In the genomic region with DNA sequence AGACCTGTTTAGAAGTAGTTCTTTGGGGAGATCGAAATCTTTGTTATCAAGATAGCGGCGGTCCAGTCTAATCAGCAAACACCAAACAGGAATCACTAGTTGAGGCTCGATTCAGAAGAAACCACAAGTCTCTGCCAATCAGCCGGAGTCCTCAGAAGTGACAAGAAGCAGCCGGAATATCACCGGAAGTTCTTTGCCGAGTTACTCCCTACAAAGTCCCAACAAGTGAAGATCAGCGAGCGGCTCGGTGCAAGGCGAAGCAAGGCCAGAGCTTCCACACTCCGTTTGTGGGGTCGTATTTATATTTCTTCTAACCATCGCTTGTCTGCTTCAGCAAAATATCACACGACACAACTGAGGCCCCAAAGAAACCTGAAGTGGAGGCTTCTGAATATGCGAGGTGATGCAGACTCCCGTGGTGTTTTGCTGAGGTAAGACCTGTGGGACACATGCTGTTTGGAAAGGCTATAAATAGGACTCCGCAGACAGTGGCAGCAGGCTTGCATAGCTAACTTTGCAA, we compare ENCODE assay signal across 17 mouse cellular contexts. TPM values are rescaled to one million over a fixed set of nuclear protein-coding genes. Genes with fewer than 3 reads are reported as not detected.
DNase-seq lines count a peak whose midpoint lies in the region; ATAC-seq and TF ChIP-seq lines count a peak whose summit lies in the region.
"Had no signal": no experiment of that assay in that cellular context is flagged by ENCODE, and none has a peak within 500 bp of the region (broad histone marks: within the 10 kb centered on the region; RNA-seq: fewer than 3 reads in every experiment).

No protein-coding gene starts in this region.

- DNase-seq in gastrocnemius, adult 2 months = no peak
- DNase-seq in gastrocnemius, adult 8-10 months (ENCODE audit: low spot score in 2 of 2) = no peak
- no peak for DNase-seq in G1E (ENCODE audit: low spot score)
- DNase-seq in testis, postnatal 14 days (ENCODE audit: low spot score) = no peak
- DNase-seq in urinary bladder, postnatal 14 days (ENCODE audit: low spot score) = no peak
- no peak for DNase-seq in thymus, postnatal 10 days (ENCODE audit: low spot score in 2 of 2)
- DNase-seq: layer of hippocampus, adult 9-11 months; right cerebral cortex, postnatal 25 days had no signal

- peaks cover 88% of the 10 kb centered on the region for H3K4me1 ChIP-seq in G1E (ENCODE audit: insufficient read depth, low read depth, low read length)
- H3K4me1 ChIP-seq in heart, embryonic 12.5 days (replicated peaks) = peaks cover 40% of the 10 kb centered on the region
- H3K4me1 ChIP-seq in liver, embryonic 12.5 days = peaks cover 83% of the 10 kb centered on the region

- peak overlapping the region; percentile 44 for H3K4me2 ChIP-seq in heart, embryonic 12.5 days
- peak overlapping the region; percentile 62 for H3K4me2 ChIP-seq in liver, embryonic 12.5 days
- H3K4me2 ChIP-seq: embryonic facial prominence, embryonic 15.5 days; midbrain, embryonic 13.5 days had no signal

- H3K9ac ChIP-seq in heart, embryonic 12.5 days = no peak overlapping the region
- peak overlapping the region; percentile 66 for H3K9ac ChIP-seq in liver, embryonic 12.5 days
- H3K9ac ChIP-seq: embryonic facial prominence, embryonic 15.5 days; midbrain, embryonic 13.5 days had no signal

- H3K27me3 ChIP-seq in G1E (ENCODE audit: insufficient read depth, low read length) = no peaks in the 10 kb centered on the region
- no peaks in the 10 kb centered on the region for H3K27me3 ChIP-seq in heart, embryonic 12.5 days (replicated peaks)
- no peaks in the 10 kb centered on the region for H3K27me3 ChIP-seq in liver, embryonic 12.5 days (replicated peaks)
- H3K27me3 ChIP-seq: embryonic facial prominence, embryonic 15.5 days; midbrain, embryonic 13.5 days had no signal

- H3K36me3 ChIP-seq in G1E (replicated peaks) = peaks cover 26% of the 10 kb centered on the region
- no peaks in the 10 kb centered on the region for H3K36me3 ChIP-seq in heart, embryonic 12.5 days
- 0 out of 2 replicates have a peak, but pooled peaks cover 5% of the 10 kb centered on the region for H3K36me3 ChIP-seq in liver, embryonic 12.5 days
- H3K36me3 ChIP-seq: embryonic facial prominence, embryonic 15.5 days; limb, embryonic 10.5 days; midbrain, embryonic 13.5 days had no signal

- peak overlapping the region; percentile 68 for H3K27ac ChIP-seq in gastrocnemius, adult 2 months
- H3K27ac ChIP-seq in heart, embryonic 12.5 days (ENCODE audit: poor library complexity, severe bottlenecking) = peak overlapping the region; percentile 72
- H3K27ac ChIP-seq in liver, embryonic 12.5 days = peak overlapping the region; percentile 81
- H3K27ac ChIP-seq: embryonic facial prominence, embryonic 15.5 days; hindbrain, postnatal 0 days; limb, embryonic 10.5 days; midbrain, embryonic 13.5 days had no signal

- TF ChIP-seq CTCF in gastrocnemius, adult 2 months (IDR thresholded peaks at IDR 0.05) = no peak
- TF ChIP-seq CTCF in G1E (IDR thresholded peaks at IDR 0.05; ENCODE audit: low read depth, low read length) = no peak

- WGBS in heart, embryonic 12.5 days = 62% methylated on average over 19 of the region's 19 CpGs
- WGBS in liver, embryonic 12.5 days (ENCODE audit: insufficient replicate concordance) = 46% methylated on average over 19 of the region's 19 CpGs

- H3K4me3 ChIP-seq in gastrocnemius, adult 2 months = peak overlapping the region; percentile 38
- H3K4me3 ChIP-seq in G1E (ENCODE audit: low read depth, low read length) = peak overlapping the region; percentile 70
- H3K4me3 ChIP-seq in heart, embryonic 12.5 days = no peak overlapping the region
- H3K4me3 ChIP-seq in liver, embryonic 12.5 days = peak overlapping the region; percentile 50
- H3K4me3 ChIP-seq: embryonic facial prominence, embryonic 15.5 days; limb, embryonic 10.5 days; midbrain, embryonic 13.5 days had no signal

- intact Hi-C loops in gastrocnemius, adult 2 months (cut with DNase I) = no loop called here

- no peaks in the 10 kb centered on the region for H3K9me3 ChIP-seq in G1E (replicated peaks)
- no peaks in the 10 kb centered on the region for H3K9me3 ChIP-seq in heart, embryonic 12.5 days (replicated peaks)
- H3K9me3 ChIP-seq in liver, embryonic 12.5 days (replicated peaks) = no peaks in the 10 kb centered on the region
- H3K9me3 ChIP-seq: embryonic facial prominence, embryonic 15.5 days; limb, embryonic 10.5 days; midbrain, embryonic 13.5 days had no signal

- no peak for ATAC-seq in G1E (ENCODE audit: extremely low read depth, insufficient number of reproducible peaks, low FRiP score, poor library complexity, severe bottlenecking)
- ATAC-seq in heart, embryonic 12.5 days (ENCODE audit: insufficient number of reproducible peaks, low FRiP score) = no peak
- no peak for ATAC-seq in liver, embryonic 12.5 days
- ATAC-seq: hindbrain, postnatal 0 days; lung, postnatal 0 days; midbrain, embryonic 13.5 days had no signal

RNA-seq across cellular contexts. Expression of a gene that starts 10.1 kb away (rescaled TPM):
- total RNA-seq in gastrocnemius, adult 2 months (2021) = not detected
- total RNA-seq in gastrocnemius, adult 8-10 months (2022) = not detected
- not detected in 2 replicates for total RNA-seq in G1E (2014; fragmentation: Nextera tagmentation)
- not detected in 2 replicates for total RNA-seq in G1E (2017)
- polyA plus RNA-seq in G1E (2012) = not detected in 2 replicates
- polyA plus RNA-seq in heart, embryonic 12.5 days (2016; fragmentation: Nextera tagmentation; extraction: Ambion mirVana) = not detected in 2 replicates
- polyA plus RNA-seq in liver, embryonic 12.5 days (2016; fragmentation: Nextera tagmentation; extraction: Ambion mirVana) = not detected in 2 replicates
- total RNA-seq: hindbrain, postnatal 0 days had no signal
- polyA plus RNA-seq: embryonic facial prominence, embryonic 15.5 days; gonadal fat pad, adult 2 months; hindbrain, postnatal 0 days; kidney, embryonic 16.5 days; limb, embryonic 10.5 days; lung, postnatal 0 days; midbrain, embryonic 13.5 days had no signal

RNA-seq across cellular contexts. Expression of a gene that starts 21.8 kb away (rescaled TPM):
- total RNA-seq in gastrocnemius, adult 2 months (2021) = 10 to 100 TPM; 42.1 to 44.7 TPM
- total RNA-seq in gastrocnemius, adult 8-10 months (2022) = 10 to 100 TPM; 37.2 to 49.4 (median 40.8) TPM
- total RNA-seq in G1E (2014; fragmentation: Nextera tagmentation) (187 and 232 TPM in 2 replicates), G1E (2017) (95.9 and 102 TPM in 2 replicates)
- polyA plus RNA-seq in G1E (2012) = 20.4 and 23.3 TPM in 2 replicates
- polyA plus RNA-seq in heart, embryonic 12.5 days (2016; fragmentation: Nextera tagmentation; extraction: Ambion mirVana) = 20.7 and 21.0 TPM in 2 replicates
- 15.9 and 16.0 TPM in 2 replicates for polyA plus RNA-seq in liver, embryonic 12.5 days (2016; fragmentation: Nextera tagmentation; extraction: Ambion mirVana)

RNA-seq across cellular contexts. Expression of a gene that starts 30.6 kb away (rescaled TPM):
- 1 to 10 TPM; 7.8 to 8.4 TPM for total RNA-seq in gastrocnemius, adult 2 months (2021)
- 1 to 10 TPM; 7.8 to 8.1 (median 8.0) TPM for total RNA-seq in gastrocnemius, adult 8-10 months (2022)
- total RNA-seq in G1E (2014; fragmentation: Nextera tagmentation) = 59.2 and 62.9 TPM in 2 replicates
- 35.5 and 40.4 TPM in 2 replicates for total RNA-seq in G1E (2017)
- polyA plus RNA-seq in G1E (2012) = 14.0 and 14.9 TPM in 2 replicates
- polyA plus RNA-seq in heart, embryonic 12.5 days (2016; fragmentation: Nextera tagmentation; extraction: Ambion mirVana) = 28.6 and 30.0 TPM in 2 replicates
- polyA plus RNA-seq in liver, embryonic 12.5 days (2016; fragmentation: Nextera tagmentation; extraction: Ambion mirVana) = 34.3 and 35.1 TPM in 2 replicates
